Comparison of ENCODE assay signal across 10 mouse cellular contexts in genomic region chr7:73608804-73609275, GRCm38 (mm10).
DNase-seq lines count a peak whose midpoint lies in the region; ATAC-seq and TF ChIP-seq lines count a peak whose summit lies in the region.
"Had no signal": no experiment of that assay in that cellular context is flagged by ENCODE, and none has a peak within 500 bp of the region (broad histone marks: within the 10 kb centered on the region; RNA-seq: fewer than 3 reads in every experiment).

No protein-coding gene starts in this region.

- H3K4me3 ChIP-seq in kidney, postnatal 0 days (replicated peaks; ENCODE audit: low read depth, low read length): no peak overlapping the region
- H3K4me3 ChIP-seq in hindbrain, embryonic 11.5 days (ENCODE audit: low read depth, low read length): no peak overlapping the region
- H3K4me3 ChIP-seq in midbrain, embryonic 13.5 days (replicated peaks): no peak overlapping the region

- DNase-seq in kidney, postnatal 0 days (ENCODE audit: low spot score): peak; percentile 73
- no peak for DNase-seq in kidney, postnatal 25 days
- peak; percentile 75 for DNase-seq in brain, embryonic 14.5 days (ENCODE audit: low read depth)
- peak; percentile 21 for DNase-seq in hindbrain, embryonic 11.5 days (ENCODE audit: low spot score)
- no peak for DNase-seq in thymus, postnatal 25 days
- no peak for DNase-seq in cerebellum, adult 11 months
- DNase-seq in urinary bladder, postnatal 36 days (ENCODE audit: low spot score in 2 of 2): no peak
- DNase-seq: thymus, adult 18-20 months had no signal

- H3K9me3 ChIP-seq in kidney, postnatal 0 days (replicated peaks; ENCODE audit: low read length): no peaks in the 10 kb centered on the region
- no peaks in the 10 kb centered on the region for H3K9me3 ChIP-seq in hindbrain, embryonic 11.5 days (ENCODE audit: control insufficient read depth, low read length)
- H3K9me3 ChIP-seq in midbrain, embryonic 13.5 days: no peaks in the 10 kb centered on the region

- peak overlapping the region; percentile 69 for H3K4me2 ChIP-seq in kidney, postnatal 0 days (ENCODE audit: low read length)
- no peak overlapping the region for H3K4me2 ChIP-seq in hindbrain, embryonic 11.5 days (replicated peaks; ENCODE audit: low read depth, low read length)
- H3K4me2 ChIP-seq in midbrain, embryonic 13.5 days (replicated peaks): peak overlapping the region; percentile 59; the same call in 1 of the 2 replicates

- no peak for ATAC-seq in kidney, postnatal 0 days (replicated peaks; ENCODE audit: low FRiP score, low read depth)
- no peak for ATAC-seq in hindbrain, embryonic 11.5 days (ENCODE audit: low FRiP score)
- ATAC-seq in midbrain, embryonic 13.5 days: no peak
- ATAC-seq: Patski had no signal

- 15% methylated on average over 5 of the region's 5 CpGs for WGBS in kidney, postnatal 0 days
- 62% methylated on average over 5 of the region's 5 CpGs for WGBS in hindbrain, embryonic 11.5 days
- WGBS in midbrain, embryonic 13.5 days: 35% methylated on average over 5 of the region's 5 CpGs

- TF ChIP-seq CTCF in kidney, postnatal 0 days (IDR thresholded peaks at IDR 0.05; ENCODE audit: low read depth): no peak
- TF ChIP-seq CTCF in brain, embryonic 14.5 days (IDR thresholded peaks at IDR 0.05; ENCODE audit: borderline replicate concordance, extremely low read depth, insufficient read depth, insufficient read length): no peak

- H3K36me3 ChIP-seq in kidney, postnatal 0 days (ENCODE audit: insufficient read depth, low read length): no peaks in the 10 kb centered on the region
- H3K36me3 ChIP-seq in hindbrain, embryonic 11.5 days (ENCODE audit: control insufficient read depth, insufficient read depth, low read length): no peaks in the 10 kb centered on the region
- H3K36me3 ChIP-seq in midbrain, embryonic 13.5 days: no peaks in the 10 kb centered on the region

- no peak for TF ChIP-seq POLR2A in brain, embryonic 14.5 days (IDR thresholded peaks at IDR 0.05; ENCODE audit: borderline replicate concordance, extremely low read depth, insufficient read depth, insufficient read length, poor library complexity, severe bottlenecking)

- peak overlapping the region; percentile 78 for H3K27ac ChIP-seq in kidney, postnatal 0 days
- no peak overlapping the region for H3K27ac ChIP-seq in hindbrain, embryonic 11.5 days (ENCODE audit: low read depth, low read length)
- peak overlapping the region; percentile 90 for H3K27ac ChIP-seq in midbrain, embryonic 13.5 days

- H3K9ac ChIP-seq in kidney, postnatal 0 days (ENCODE audit: low read depth, low read length): no peak overlapping the region
- no peak overlapping the region for H3K9ac ChIP-seq in hindbrain, embryonic 11.5 days (ENCODE audit: low read depth, low read length)
- H3K9ac ChIP-seq in midbrain, embryonic 13.5 days (replicated peaks): no peak overlapping the region

- H3K4me1 ChIP-seq in kidney, postnatal 0 days (replicated peaks; ENCODE audit: insufficient read depth, low read length): no peaks in the 10 kb centered on the region
- H3K4me1 ChIP-seq in hindbrain, embryonic 11.5 days (replicated peaks; ENCODE audit: control insufficient read depth, insufficient read depth, low read length): no peaks in the 10 kb centered on the region
- peaks cover 19% of the 10 kb centered on the region for H3K4me1 ChIP-seq in midbrain, embryonic 13.5 days (replicated peaks)

- no peaks in the 10 kb centered on the region for H3K27me3 ChIP-seq in kidney, postnatal 0 days (ENCODE audit: insufficient read depth, low read length)
- H3K27me3 ChIP-seq in hindbrain, embryonic 11.5 days (ENCODE audit: control insufficient read depth, insufficient read depth, low read length): no peaks in the 10 kb centered on the region
- no peaks in the 10 kb centered on the region for H3K27me3 ChIP-seq in midbrain, embryonic 13.5 days
- H3K27me3 ChIP-seq: Patski had no signal

Comparison
In these comparisons a context has a peak if more than half of its experiments do, and no peak if none do; other contexts are left out.
1. DNase-seq: peak in kidney, postnatal 0 days (single experiment), brain, embryonic 14.5 days (single experiment) and hindbrain, embryonic 11.5 days (single experiment); none in kidney, postnatal 25 days (0 of 2), thymus, postnatal 25 days (single experiment), cerebellum, adult 11 months (single experiment) and urinary bladder, postnatal 36 days (0 of 2).